Mouse (Mus musculus): ENCODE measurements around the gene Car1.
"Not testable (repeated sequence)": the region's sequence is repeated elsewhere in the genome, so short reads cannot be mapped to it uniquely, and the experiment has no call there.

The Car1 gene

DNA sequence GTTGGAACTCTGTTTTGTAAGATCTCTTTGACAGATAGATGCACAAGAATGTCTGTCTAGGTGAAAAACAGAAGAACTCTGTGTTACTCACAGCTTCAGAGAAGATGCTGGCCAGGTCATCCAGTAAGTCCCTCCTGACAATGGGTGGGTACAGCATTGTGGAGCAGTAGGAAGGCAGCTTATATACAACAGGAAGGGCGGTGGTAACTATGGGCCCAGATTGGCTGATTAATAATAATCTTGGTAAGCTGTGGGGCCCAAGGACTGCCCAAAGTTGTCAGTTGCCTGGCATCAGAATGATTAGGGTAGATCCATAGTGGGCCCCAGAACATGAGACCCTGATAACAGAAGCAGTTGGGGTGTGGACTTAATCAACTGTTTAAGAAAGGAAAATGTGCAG lies at the start of gene Car1:
Gene Car1, minus strand, starts transcription at position 158 of the 400 bp plus-strand sequence.
- no peak for DNase-seq (ENCODE audit: low spot score)

- DNase-seq (ENCODE audit: low spot score): no peak
Measured at GRCm38 (mm10) chr3:14857874-14858273, 49.7 kb upstream of the Car1 start.

GRCm38 (mm10) chr3:14854446-14854845 lies 46.3 kb upstream of the Car1 start:
- no peak for DNase-seq (ENCODE audit: low spot score)

DNA sequence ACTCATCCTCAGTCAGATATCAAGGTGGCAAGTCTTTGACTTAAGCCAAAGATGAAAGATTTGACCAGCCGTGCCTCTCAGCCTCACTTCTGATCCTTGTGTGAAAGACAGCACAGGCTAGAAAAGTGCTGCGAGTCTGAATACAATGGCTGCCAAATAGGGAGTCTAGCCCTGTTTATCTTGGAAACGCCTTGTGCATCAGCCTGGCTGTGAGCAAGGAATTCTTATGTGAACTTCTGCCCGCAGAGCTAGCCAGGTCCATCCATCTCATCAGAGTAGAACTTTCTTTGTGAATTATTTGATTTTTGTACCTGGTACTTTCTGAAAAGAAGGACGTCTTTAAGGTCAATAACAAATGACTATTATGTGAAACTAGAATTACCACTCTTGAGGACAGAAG lies 45.8 kb upstream of the Car1 start:
- no peak for DNase-seq (ENCODE audit: low spot score)

DNA sequence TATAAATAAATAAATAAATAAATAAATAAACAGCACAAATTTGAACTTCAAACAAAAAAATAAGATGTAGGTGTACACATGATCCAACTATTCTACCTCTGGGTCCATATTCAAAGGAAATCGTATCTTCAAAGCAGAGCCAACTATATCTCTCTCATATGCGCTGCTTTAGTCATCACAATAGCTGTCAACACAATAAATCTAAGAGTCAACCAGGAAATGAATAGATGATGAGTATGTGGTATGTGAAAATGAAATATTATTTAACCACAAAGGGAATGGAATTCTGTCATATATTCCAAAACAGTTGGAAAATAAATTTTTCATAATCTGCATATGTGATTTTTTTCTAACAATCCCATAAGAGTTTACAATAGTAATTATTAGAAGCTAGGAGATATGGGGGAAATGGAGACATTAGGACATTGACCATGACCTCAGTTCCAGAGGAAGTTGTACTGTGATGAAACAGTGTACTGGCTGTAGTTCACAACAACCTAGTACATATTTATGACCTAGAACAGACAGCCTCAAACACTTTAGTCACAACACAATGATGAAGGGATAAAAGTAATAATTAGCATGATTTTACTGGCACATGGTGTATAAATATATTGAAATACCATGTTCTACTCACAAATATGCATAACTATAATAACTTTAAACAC lies 40.6 kb upstream of the Car1 start:
- DNase-seq (ENCODE audit: low spot score): no peak

DNA sequence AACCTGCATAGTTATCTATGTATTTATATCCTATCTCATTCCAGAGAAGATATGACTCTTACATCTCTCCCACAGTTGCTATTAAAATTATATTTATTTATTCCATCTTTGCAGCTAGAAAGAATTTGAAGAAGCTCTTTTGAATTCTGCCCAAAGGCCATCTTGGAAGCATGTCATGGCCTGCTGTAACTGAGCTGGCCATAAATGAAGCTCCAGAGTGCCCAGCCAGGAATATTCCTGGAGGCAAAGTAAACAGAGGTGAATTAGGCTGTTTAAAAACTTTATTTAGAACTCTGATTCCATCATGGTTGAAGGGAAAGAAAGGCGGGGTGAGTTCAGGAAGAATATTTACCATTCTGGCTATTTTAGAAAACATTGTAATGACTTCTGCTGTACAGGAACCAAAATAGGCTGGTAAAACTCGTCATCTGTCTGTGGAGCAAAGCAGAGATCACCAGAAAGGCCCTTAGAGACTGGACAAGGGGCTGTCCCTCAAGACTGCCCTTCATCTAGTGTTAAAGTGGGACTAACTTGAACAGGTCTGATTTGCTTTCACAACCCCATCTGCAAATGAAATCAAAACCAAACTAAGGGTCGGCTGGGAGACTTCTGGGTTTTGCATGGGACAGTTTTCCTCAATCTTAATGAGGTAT lies 31.4 kb upstream of the Car1 start:
- no peak for DNase-seq (ENCODE audit: low spot score)

GRCm38 (mm10) chr3:14838936-14839335 lies 30.8 kb upstream of the Car1 start:
- DNase-seq (ENCODE audit: low spot score): no peak

DNA sequence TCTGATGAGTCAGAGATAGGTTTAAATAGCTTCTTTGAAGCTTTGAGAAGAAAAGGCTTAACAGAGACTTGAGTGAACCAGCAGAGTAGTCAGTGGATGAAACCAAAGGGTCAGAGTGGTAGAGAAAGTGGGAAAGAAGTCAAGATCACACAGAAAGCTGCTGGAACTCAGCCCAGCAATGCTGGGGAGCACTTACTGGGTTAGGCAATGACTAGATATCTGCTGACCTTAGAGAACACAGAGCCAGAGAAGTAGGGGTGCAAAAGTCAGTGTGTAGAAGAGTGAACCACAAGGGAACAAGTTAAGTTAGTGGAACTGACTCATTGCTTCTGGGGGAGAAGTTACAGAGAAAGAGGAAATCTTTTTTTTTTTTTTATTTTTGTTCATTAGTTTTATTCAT lies 24.6 kb upstream of the Car1 start:
- DNase-seq (ENCODE audit: low spot score): no peak

- no peak for DNase-seq (ENCODE audit: low spot score)
Measured at GRCm38 (mm10) chr3:14831219-14831835, 23.2 kb upstream of the Car1 start.

GRCm38 (mm10) chr3:14828896-14829295 lies 20.7 kb upstream of the Car1 start:
- DNase-seq (ENCODE audit: low spot score): no peak

DNA sequence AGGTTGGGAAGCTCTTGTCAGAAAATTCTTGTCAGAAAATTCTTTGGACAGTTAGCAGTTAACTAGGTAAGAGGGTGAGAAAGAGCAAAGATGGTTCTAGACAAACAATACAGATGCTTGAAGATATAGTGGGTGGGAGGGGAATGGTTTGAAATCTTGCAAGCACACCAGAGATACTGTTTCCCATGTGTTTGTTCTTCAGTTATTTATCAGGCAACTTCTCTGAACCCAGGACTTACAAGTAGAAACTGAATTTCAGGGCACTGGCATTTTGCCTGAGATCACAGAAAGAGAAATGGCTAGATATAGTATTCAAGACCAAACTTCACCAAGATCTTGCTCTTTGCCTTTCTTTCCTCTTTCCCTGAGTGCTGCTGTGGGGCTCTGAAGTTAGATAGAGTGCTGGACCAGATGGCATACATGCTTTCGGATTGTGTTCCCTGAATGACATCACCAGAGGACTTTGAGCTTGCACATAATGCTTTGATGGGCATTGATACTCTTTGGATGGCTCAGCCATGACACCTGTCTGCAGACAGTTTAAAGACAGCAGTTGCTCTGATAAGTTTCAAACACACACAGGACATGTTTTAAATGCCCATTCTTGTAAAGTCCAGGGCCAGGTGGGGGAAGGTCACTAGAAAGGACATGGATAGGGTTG lies 11.8 kb upstream of the Car1 start:
- DNase-seq (ENCODE audit: low spot score): no peak

DNA sequence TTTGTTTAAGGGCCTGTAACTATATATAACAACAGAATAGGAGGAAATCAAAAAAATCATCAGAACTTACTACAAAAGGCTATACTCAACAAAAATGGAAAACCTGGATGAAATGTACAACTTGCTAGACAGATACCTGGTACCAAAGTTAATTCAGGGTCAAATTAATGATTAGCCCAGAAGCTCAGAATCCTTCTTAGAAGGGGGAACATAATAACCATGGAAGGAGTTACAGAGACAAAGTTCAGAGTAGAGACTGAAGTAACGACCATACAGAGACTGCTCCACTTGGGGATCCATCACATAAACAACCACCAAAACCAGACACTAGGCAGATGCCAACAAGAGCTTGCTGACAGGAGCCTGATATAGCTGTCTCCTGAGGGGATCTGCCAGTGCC lies 7.2 kb upstream of the Car1 start:
- DNase-seq (ENCODE audit: low spot score): not testable (repeated sequence)

DNA sequence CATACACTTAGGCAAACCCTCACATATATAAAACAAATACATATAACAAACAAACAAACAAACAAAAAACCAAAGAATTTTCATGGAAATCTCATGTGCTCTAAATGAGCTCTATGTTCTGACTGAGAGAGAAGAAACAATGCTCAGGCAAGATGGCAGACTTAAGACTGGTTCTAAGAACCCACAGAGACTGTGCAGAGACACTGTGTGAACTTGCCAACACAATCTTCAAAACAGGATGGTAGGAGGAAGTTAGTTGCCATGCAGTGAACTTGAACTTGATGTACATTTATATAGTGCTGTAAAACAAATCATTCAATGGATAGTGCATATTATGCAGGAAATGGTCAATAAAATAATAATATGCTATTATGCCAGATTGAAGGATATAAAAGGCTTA lies 1.5 kb downstream of the Car1 start:
- no peak for DNase-seq (ENCODE audit: low spot score)

GRCm38 (mm10) chr3:14805962-14806361 lies 2.2 kb downstream of the Car1 start:
- no peak for DNase-seq (ENCODE audit: low spot score)

- no peak for DNase-seq (ENCODE audit: low spot score)
Measured at GRCm38 (mm10) chr3:14804906-14805305, 3.3 kb downstream of the Car1 start.

- DNase-seq (ENCODE audit: low spot score): no peak
Measured at GRCm38 (mm10) chr3:14797069-14797468, 11.1 kb downstream of the Car1 start.

DNA sequence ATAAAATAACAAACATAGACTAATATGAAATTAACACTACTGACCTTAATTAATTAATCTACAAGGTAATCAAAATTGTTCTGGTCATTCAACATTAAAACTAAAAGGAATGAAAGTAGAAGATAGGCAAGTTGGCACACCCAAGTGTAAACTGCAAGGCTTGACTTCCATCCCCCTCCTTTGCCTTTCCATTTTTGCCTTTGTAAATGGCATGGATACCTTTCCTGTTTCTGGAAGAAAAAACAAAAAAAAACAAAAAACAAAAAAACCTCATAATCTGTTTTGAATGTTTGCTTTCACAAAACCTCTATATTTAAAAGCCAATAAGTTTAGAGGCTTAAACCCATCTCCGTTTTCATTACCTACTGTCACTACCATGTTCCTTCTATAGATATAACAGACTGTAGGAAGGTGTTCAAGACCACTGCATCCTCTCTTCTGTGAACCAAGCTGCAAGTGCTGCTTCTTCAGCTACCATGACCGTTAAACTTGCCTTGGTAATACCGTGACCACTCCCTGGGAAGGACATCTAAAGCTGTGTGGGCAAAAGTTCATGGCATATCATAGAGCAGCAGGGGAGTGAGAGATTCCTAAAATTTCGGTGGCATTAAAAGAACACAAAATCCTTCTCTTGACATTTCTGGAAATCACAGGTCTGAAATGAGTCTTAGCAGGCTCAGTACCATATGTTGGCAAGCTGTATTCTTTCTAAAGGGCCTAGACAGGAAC lies 12.7 kb downstream of the Car1 start:
- DNase-seq (ENCODE audit: low spot score): no peak

- DNase-seq (ENCODE audit: low spot score): no peak
Measured at GRCm38 (mm10) chr3:14792032-14792431, 16.1 kb downstream of the Car1 start.

- DNase-seq (ENCODE audit: low spot score): no peak
Measured at GRCm38 (mm10) chr3:14787607-14788006, 20.6 kb downstream of the Car1 start.

DNA sequence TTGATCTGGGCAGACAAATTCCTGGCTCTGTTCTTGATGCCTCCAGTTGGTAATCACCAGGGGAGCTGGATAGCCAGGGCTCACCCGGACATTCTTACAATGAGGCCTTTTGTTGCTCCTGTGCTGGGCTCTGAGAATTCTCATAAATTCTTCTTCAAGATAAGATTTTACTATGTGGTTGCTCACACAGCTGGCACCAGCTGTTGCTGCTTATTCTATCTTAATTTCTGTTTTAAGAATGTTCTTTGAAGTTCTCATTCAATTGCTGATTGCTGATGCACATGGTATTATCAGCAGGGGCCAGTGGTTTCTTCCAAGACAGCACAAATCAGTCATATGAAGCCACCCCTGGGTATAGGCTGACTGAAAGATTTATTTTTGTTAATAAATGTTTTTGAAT lies 21.0 kb downstream of the Car1 start:
- DNase-seq (ENCODE audit: low spot score): no peak

DNA sequence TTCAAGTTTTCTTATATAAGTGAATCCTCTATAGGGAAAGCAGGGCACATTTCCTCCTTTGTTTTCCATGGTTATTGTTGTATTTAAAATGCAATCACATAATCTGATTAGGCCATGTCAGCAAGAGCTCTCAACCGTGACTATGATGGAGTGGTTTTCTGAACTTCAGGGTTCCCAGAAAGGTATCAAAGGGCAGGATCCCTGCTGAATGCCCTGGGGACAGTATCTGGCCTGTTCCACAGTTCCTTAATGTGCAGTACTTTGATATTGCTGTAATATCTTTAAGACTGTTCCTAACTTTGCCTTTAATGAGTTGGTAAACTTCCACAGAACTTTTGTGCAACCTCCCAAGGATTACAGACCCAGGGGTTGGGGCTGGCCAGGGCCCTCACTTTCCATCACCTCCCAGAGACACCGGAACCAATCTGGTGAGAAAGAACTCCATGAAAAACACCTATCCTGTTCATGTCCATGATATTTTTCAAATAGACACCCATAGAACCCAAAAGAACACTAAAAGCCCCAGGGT lies 21.6 kb downstream of the Car1 start:
- no peak for DNase-seq (ENCODE audit: low spot score)

DNA sequence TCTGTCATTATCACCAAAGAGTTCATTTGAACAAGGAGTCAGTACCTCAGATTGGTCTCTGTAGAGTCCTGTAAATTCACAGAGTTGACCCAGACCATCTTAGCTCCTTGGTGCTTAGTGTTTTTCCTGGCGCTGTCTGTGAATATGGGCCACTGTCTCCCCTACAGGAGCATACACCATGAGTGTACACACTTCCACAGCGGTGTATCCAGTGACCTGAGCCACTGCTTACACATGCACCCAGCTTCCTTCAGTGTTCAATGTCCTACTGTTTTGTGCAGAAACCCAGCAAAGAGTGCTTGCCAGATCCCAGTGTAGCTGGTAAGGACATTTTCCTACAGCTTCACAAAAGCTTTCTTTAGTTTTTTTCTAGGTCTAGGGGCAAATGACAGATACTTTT lies 22.8 kb downstream of the Car1 start:
- DNase-seq (ENCODE audit: low spot score): no peak
